Mouse (Mus musculus) granulocyte monocyte progenitor cell, adult 5-6 weeks (primary cell): ENCODE measurements at regions not wholly inside any gene's neighbourhood (a gene's known extent, or its start where the extent isn't known, plus 50 kb on each side); places are given as distances from the start of the nearest gene placed in this dataset.

Experiments
- ATAC-seq: replicated peaks from 2 replicates; pipeline ENCODE4 v1.8.0; 2016; ENCODE audit warnings: mild to moderate bottlenecking, moderate TSS enrichment, inconsistent platforms; ENCODE audit not compliant: poor library complexity, severe bottlenecking

- no peak for ATAC-seq
Measured at GRCm38 (mm10) chr7:115263082-115263481, 519.6 kb downstream of the Insc start.

- no peak for ATAC-seq
Measured at GRCm38 (mm10) chr7:115266141-115266540, 522.6 kb downstream of the Insc start.

GRCm38 (mm10) chr7:115270803-115271202 lies 527.3 kb downstream of the Insc start:
- no peak for ATAC-seq

- ATAC-seq, result no peak
Measured at GRCm38 (mm10) chr7:115274836-115275235, 531.3 kb downstream of the Insc start.

- ATAC-seq, result no peak
Measured at GRCm38 (mm10) chr7:115290801-115291417, 547.4 kb downstream of the Insc start.

- ATAC-seq, result no peak
Measured at GRCm38 (mm10) chr7:115294655-115295230, 551.2 kb downstream of the Insc start.

GRCm38 (mm10) chr7:115300241-115300640 lies 556.7 kb downstream of the Insc start:
- ATAC-seq, result no peak

- ATAC-seq, result no peak
Measured at GRCm38 (mm10) chr7:115308377-115308776, 564.9 kb downstream of the Insc start.

GRCm38 (mm10) chr7:115310400-115311225 lies 567.1 kb downstream of the Insc start:
- ATAC-seq, result no peak

GRCm38 (mm10) chr7:115319504-115319903 lies 576.0 kb downstream of the Insc start:
- no peak for ATAC-seq

GRCm38 (mm10) chr7:115322989-115323388 lies 579.5 kb downstream of the Insc start:
- ATAC-seq, result no peak

- no peak for ATAC-seq
Measured at GRCm38 (mm10) chr7:115328300-115328699, 584.8 kb downstream of the Insc start.

- no peak for ATAC-seq
Measured at GRCm38 (mm10) chr7:115331698-115332097, 588.2 kb downstream of the Insc start.

GRCm38 (mm10) chr7:115333046-115333577 lies 589.6 kb downstream of the Insc start:
- ATAC-seq, result no peak

- no peak for ATAC-seq
Measured at GRCm38 (mm10) chr7:115335051-115335450, 591.6 kb downstream of the Insc start.

- 0 out of 2 replicates have a peak, but pooled peaks have one; percentile 20 for ATAC-seq
Measured at GRCm38 (mm10) chr7:115340155-115340554, 596.7 kb downstream of the Insc start.

GRCm38 (mm10) chr7:115341007-115341406 lies 597.5 kb downstream of the Insc start:
- ATAC-seq, result no peak

- no peak for ATAC-seq
Measured at GRCm38 (mm10) chr7:115345749-115346148, 602.3 kb downstream of the Insc start.

GRCm38 (mm10) chr7:115358711-115359110 lies 615.2 kb downstream of the Insc start:
- no peak for ATAC-seq

- ATAC-seq, result no peak
Measured at GRCm38 (mm10) chr7:115360142-115360541, 616.6 kb downstream of the Insc start.

- no peak for ATAC-seq
Measured at GRCm38 (mm10) chr7:115362117-115362516, 618.6 kb downstream of the Insc start.
